Mouse (Mus musculus): Measurements from ENCODE around the gene Sorbs2. TPM values are rescaled to one million over a fixed set of nuclear protein-coding genes. Genes with fewer than 3 reads are reported as not detected.

The Sorbs2 gene
- polyA plus RNA-seq, 1 experiment, result 5.6 TPM

DNA sequence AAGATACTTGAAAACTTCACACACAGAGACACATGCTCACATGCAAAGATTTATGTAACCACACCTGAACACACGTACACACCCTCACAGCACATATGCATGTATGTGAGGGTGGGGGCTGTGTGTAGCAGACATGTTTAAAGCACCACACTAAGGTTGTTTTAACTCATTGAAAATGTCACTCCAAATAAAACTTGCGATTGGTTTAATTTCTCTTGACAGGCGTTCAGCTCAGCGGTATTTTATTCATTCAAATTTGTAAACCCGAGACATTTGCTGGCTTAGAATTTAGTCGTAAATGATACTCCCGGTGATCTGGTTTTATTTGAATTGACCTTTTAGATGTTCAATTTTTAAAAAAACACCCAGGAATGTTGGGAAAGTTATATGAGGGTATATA is 158.6 kb downstream of the Sorbs2 start:
- no peak for DNase-seq (ENCODE audit: low read depth, low spot score)
- 86% methylated on average over 7 of the region's 7 CpGs for WGBS

DNA sequence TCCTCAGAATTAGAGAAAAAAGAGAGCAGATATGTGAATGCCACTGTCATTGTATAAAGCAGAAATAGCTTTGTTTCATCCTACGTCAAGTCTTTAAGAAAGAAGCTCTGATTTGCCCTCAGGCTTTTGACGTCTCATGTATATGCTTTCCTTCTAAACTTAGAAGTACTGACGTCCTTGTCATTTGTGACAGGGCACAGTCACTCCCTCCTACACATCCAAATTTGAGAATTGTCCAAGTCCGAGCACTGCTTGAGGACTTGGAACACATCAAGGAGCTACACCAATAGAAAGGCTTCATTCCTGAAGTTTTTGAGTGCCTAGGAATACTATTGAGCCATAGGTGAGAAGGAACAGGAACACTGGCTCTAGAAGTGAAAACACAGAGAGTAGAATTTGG is 165.6 kb downstream of the Sorbs2 start:
- 90% methylated on average over 4 of the region's 4 CpGs for WGBS
- no peak for DNase-seq (ENCODE audit: low read depth, low spot score)

DNA sequence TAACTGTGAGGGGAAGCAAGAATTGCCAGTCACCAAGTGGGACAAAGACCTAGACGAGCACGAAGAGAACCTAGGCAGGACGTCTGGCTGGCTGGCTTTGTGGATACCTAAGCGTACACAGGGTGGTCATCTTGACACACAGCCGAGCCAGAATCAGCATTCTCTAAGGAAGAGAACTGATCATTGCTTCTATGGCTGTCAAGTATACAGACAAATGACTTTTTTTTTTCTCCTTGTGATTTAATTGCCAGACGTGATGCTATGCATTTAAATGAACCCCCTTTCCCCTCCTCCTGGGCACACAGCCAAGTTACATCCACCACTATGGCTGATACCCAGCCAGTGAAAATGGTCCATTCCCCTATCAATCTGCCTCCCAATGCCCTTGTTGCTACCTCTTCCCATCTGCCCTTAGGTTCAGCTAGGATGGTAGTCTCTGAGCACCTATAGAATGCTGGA is 168.3 kb downstream of the Sorbs2 start:
- 79% methylated on average over 6 of the region's 6 CpGs for WGBS
- no peak for DNase-seq (ENCODE audit: low read depth, low spot score)

DNA sequence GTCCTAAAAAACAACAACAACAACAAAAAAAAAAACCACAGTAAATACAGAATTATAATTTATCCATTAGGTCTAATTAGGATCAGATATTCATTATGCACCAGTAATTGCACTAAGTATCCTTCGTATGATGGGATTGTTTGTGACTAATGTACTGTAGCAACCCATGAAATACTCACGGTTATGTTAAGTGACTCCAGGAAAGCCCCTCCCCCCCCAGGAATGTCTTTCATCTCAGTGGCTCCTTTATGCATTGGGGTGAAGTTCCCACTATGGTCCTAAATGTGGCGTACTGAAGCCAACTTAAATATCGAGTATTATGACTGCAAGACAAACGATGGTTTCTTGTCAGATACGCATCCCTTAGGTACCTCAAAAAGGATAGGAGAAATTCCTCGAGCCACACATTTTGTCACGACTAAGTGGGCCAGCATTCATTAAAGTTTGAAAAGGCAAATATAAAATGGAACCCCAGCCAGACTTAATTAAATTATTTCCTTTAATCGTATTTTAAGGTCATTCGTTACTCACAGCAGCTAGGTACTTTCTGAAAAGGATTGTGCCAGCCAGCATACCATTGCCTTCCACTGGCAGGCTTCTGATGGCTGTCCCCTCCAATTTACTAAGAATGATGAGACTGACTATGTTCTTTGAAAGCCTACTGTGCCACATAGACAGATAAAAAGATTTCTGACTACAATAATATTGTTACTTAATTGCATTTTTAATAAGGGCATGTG is 169.7 kb downstream of the Sorbs2 start:
- WGBS, result 79% methylated on average over 10 of the region's 10 CpGs
- DNase-seq (ENCODE audit: low read depth, low spot score), result no peak

- DNase-seq (ENCODE audit: low read depth, low spot score), result no peak
- 91% methylated on average over 3 of the region's 3 CpGs for WGBS
These were observed 170.3 kb downstream of the Sorbs2 start for GRCm38 (mm10) chr8:45677854-45678241.

DNA sequence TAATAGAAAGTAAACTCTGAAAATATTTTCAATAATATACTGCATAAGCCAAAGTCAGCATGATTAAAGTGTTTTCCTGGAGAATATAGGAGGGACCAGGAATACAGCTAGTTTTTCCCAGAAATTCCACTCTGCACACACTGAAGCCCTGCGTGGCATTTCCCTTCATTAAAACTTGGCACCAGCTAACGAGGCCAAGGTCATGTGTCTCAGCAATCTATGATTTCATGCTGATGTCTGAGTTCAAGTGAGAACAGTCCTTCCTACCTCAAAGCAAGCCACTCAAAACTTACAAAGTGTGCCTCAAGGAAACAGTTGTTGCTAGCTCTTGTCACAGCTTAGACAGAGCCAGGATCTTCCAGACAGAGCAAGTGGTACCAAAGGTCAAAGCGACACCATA is 173.6 kb downstream of the Sorbs2 start:
- DNase-seq (ENCODE audit: low read depth, low spot score), result no peak
- WGBS, result 40% methylated on average over 3 of the region's 3 CpGs

DNA sequence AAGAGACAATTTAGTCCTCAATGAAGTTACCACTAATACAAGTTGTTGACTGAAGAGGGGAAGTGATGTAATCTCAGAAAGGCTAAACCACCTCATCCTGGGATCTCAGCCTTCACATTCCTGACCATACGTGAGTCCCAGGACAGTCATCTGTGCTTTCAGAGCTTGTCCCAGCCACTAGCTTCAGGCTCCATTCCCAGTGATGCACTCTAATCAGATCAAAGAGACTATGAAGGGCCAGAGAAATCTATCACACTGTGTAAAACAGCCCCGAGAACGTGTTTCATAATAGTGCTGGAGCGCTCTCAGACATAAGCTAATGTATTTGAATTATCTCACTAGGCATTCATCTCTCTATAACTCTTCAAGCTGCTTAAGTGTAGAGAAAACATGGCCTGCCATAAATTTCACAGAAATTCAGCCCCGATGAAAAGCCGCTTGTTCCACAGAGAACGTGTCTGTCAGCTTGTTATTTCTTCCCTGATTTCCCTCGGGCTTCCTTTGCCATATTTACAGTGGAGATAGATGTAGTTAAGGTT is 175.3 kb downstream of the Sorbs2 start:
- WGBS, result 81% methylated on average over 8 of the region's 8 CpGs

DNA sequence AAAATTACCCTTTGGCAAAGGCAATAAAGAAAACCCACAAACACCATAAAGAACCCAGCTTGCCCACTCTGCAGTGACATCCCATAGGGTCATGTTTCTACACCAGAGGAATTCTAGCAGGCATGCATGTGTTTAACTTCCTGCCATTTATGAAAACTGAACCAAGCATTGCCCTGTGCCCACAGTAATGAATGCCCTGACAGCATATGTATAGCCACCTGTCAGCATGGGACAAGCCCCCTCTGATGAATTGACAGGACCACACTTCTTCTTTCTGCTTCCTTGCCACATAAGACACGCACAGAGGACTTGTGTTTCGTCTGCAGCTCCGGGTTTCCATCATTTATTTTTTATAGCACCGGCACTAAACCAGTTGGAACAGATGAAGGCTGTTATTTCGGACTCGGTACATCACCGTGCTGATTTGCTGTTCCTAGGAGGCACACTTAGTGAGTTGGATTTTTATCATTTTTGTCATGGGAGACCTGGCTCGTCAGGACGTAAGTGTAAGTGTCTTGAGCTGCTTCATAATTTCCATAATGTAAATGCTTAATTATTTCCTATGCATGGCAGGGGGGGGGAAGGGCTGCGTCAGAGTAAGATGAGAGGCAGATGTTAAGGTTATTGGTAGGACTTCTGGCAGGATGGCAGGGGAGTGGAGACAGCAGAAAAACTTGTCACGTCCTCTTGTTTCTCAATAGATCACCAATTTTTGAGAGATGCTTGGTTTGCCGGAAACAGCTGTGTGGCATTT is 180.5 kb downstream of the Sorbs2 start:
- no peak for DNase-seq (ENCODE audit: low read depth, low spot score)
- 69% methylated on average over 12 of the region's 12 CpGs for WGBS

More for the DNA sequence above, 175.3 kb downstream of the Sorbs2 start:
- DNase-seq (ENCODE audit: low read depth, low spot score), result no peak

DNA sequence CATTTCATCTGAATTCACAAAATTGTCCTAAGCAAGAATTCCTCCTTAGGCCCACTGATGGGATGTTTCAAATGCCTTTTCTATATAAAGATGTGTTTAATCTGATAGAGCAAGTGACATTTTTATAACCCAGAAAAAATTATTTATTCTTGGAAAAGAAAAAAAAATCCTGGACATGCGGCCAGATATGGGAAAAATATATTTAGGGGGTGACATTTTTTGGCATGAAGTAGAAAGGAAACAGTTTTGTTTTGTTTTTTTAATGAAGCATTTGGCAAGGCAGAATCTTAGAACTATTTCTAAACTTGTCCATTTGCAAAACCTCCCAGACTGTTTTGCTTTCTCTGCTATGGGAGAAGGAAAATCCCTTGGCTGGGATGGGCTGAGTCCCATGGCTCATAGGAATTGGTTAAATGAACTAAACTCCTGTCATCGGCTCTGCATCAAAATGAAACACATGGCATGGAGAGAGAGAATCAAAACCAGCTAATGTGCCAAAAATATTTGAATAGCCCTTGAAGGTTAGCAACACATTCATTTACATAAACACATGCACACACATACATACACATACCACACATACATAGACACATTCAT is 182.1 kb downstream of the Sorbs2 start:
- whole genome bisulfite sequencing, result 66% methylated on average over 2 of the region's 2 CpGs
- DNase-seq (ENCODE audit: low read depth, low spot score), result no peak

GRCm38 (mm10) chr8:45700100-45700499 is 192.5 kb downstream of the Sorbs2 start:
- WGBS, result 94% methylated on average over 5 of the region's 5 CpGs
- no peak for DNase-seq (ENCODE audit: low read depth, low spot score)

- DNase-seq (ENCODE audit: low read depth, low spot score), result no peak
- WGBS, result 83% methylated on average over 4 of the region's 4 CpGs
These were observed 196.1 kb downstream of the Sorbs2 start for GRCm38 (mm10) chr8:45703700-45704101.

GRCm38 (mm10) chr8:45709098-45709497 is 201.5 kb downstream of the Sorbs2 start:
- WGBS, result 81% methylated on average over 4 of the region's 4 CpGs
- no peak for DNase-seq (ENCODE audit: low read depth, low spot score)

DNA sequence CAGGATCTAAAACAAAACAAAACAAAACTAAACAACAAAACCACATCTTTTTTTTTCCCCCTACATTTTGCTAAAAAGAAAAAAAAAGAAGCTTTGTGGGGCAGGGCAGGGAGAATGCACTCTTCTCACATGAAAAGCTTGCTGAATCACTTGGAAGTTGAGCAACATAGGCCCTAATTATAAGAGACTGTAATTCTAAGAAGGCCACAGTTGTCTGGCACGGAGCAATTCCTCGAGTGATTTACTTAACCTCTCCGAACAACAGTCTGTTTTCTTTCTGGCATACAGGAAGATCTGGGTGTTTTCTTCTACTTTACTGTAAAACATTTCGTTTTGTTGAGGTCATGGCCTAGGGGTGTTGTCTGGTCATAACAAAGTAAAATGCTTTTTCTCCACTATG is 202.1 kb downstream of the Sorbs2 start:
- no peak for DNase-seq (ENCODE audit: low read depth, low spot score)
- WGBS, result 36% methylated on average over 4 of the region's 4 CpGs

- 93% methylated on average over 6 of the region's 6 CpGs for WGBS
- no peak for DNase-seq (ENCODE audit: low read depth, low spot score)
These were observed 205.0 kb downstream of the Sorbs2 start for GRCm38 (mm10) chr8:45712610-45713009.

- WGBS, result 16% methylated on average over 3 of the region's 3 CpGs
- peak; percentile 6 for DNase-seq (ENCODE audit: low read depth, low spot score)
These were observed 207.2 kb downstream of the Sorbs2 start for GRCm38 (mm10) chr8:45714806-45715205.

- DNase-seq (ENCODE audit: low read depth, low spot score), result no peak
- 89% methylated on average over 13 of the region's 13 CpGs for WGBS
These were observed 207.9 kb downstream of the Sorbs2 start for GRCm38 (mm10) chr8:45715330-45716027.

GRCm38 (mm10) chr8:45719776-45720175 is 212.2 kb downstream of the Sorbs2 start:
- WGBS, result 55% methylated on average over 8 of the region's 8 CpGs
- DNase-seq (ENCODE audit: low read depth, low spot score), result no peak

GRCm38 (mm10) chr8:45724204-45724603 is 216.6 kb downstream of the Sorbs2 start:
- WGBS, result 58% methylated on average over 3 of the region's 3 CpGs
- no peak for DNase-seq (ENCODE audit: low read depth, low spot score)

- 71% methylated on average over 5 of the region's 5 CpGs for WGBS
- no peak for DNase-seq (ENCODE audit: low read depth, low spot score)
These were observed 217.7 kb downstream of the Sorbs2 start for GRCm38 (mm10) chr8:45725321-45725720.

DNA sequence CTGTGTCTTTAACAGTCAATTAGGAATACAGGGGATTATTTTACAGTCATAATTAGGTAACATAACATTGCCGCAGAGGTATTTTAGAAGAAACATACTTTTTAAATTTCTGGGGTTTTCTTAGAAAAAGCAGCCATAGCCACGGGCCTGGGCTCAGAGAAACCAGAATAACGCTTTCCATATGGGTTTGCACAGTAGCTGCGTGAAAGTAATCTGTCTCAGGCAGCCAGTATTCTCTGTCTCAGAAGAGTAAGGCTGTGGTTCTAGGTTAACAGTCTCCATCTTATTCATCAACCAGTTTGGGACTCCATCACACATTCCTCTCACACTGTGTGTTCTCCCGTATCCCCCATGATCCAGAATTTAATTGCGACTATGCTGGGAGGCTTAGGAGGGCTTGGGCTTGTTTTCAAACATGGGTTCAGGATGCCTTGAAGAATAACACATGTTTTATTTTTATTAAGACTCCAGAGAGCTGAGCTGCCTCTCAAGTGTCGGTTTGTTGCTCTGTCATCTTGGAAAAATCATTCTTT is 222.3 kb downstream of the Sorbs2 start:
- 74% methylated on average over 7 of the region's 7 CpGs for WGBS
- DNase-seq (ENCODE audit: low read depth, low spot score), result no peak
